Mouse (Mus musculus): ENCODE measurements around the gene Nlgn1.

DNA sequence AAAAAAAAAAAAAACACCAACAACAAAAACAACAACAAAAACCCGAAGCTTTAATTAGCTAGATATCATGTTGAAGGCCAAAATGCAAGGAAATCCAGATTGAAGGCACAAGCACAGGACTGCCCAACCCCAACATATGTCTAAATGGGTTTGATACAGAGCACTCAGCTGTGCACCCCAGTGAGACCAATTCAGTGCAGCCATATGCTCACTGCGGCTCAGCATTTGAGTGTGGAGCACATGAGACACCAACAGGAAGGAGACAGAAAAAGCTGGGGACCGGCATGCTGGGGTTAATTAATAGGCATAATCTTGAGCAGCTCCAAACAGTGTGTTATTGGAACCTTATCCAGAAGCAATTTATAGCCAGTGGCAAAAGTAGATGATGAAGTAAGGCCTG is 190.7 kb downstream of the Nlgn1 start:
- TF ChIP-seq CTCF (IDR thresholded peaks at IDR 0.05) (no peak), EP300 (IDR thresholded peaks at IDR 0.05; ENCODE audit: insufficient read depth, low read depth, low read length) (no peak), POLR2A (IDR thresholded peaks at IDR 0.05; ENCODE audit: insufficient read depth, low read depth, low read length) (no peak)
